Mouse (Mus musculus) spleen, postnatal 4 days (tissue): ENCODE measurements around the gene U2af1.
A peak's percentile ranks its signal among the peaks of the same experiment; 100 is the strongest.

Source experiments
- DNase-seq, 2 experiments: peaks; one replicate each; pipeline ENCODE4 v3.0.0; 2022; ENCODE audit warnings: low spot score in 2 of 2

The U2af1 gene

GRCm38 (mm10) chr17:31660661-31661250 is 2.1 kb upstream of the U2af1 start:
- no peak for DNase-seq

GRCm38 (mm10) chr17:31658136-31658467 is 590 bp downstream of the U2af1 start:
- no peak for DNase-seq

GRCm38 (mm10) chr17:31657141-31657983 is 1.3 kb downstream of the U2af1 start:
- no peak for DNase-seq

- DNase-seq: no peak
Measured at GRCm38 (mm10) chr17:31656682-31657081, 2.0 kb downstream of the U2af1 start.

GRCm38 (mm10) chr17:31655366-31655765 is 3.3 kb downstream of the U2af1 start:
- DNase-seq: no peak

- no peak for DNase-seq
Measured at GRCm38 (mm10) chr17:31653277-31653676, 5.4 kb downstream of the U2af1 start.

GRCm38 (mm10) chr17:31652152-31652551 is 6.5 kb downstream of the U2af1 start:
- DNase-seq: no peak

GRCm38 (mm10) chr17:31646199-31647002 is 12.3 kb downstream of the U2af1 start:
- DNase-seq: no peak

- DNase-seq: no peak
Measured at GRCm38 (mm10) chr17:31642913-31643312, 15.8 kb downstream of the U2af1 start.

- DNase-seq: no peak
Measured at GRCm38 (mm10) chr17:31642331-31642730, 16.4 kb downstream of the U2af1 start.

- no peak for DNase-seq
Measured at GRCm38 (mm10) chr17:31639651-31640050, 19.0 kb downstream of the U2af1 start.

GRCm38 (mm10) chr17:31637866-31638570 is 20.7 kb downstream of the U2af1 start:
- no peak for DNase-seq

GRCm38 (mm10) chr17:31636942-31637811 is 21.5 kb downstream of the U2af1 start, which contains the start of gene Cbs:
TSS of gene Cbs (minus strand) at chr17:31637238.
- peak; percentile 49 to 76 for DNase-seq

GRCm38 (mm10) chr17:31636277-31636941 is 22.3 kb downstream of the U2af1 start:
- DNase-seq: no peak

- DNase-seq: no peak
Measured at GRCm38 (mm10) chr17:31635781-31636180, 22.9 kb downstream of the U2af1 start.

GRCm38 (mm10) chr17:31634896-31635295 is 23.8 kb downstream of the U2af1 start:
- no peak for DNase-seq

- DNase-seq: no peak
Measured at GRCm38 (mm10) chr17:31633007-31633406, 25.7 kb downstream of the U2af1 start.

- DNase-seq: no peak
Measured at GRCm38 (mm10) chr17:31631081-31631800, 27.5 kb downstream of the U2af1 start.

GRCm38 (mm10) chr17:31627961-31628360 is 30.7 kb downstream of the U2af1 start:
- no peak for DNase-seq

GRCm38 (mm10) chr17:31623101-31623500 is 35.6 kb downstream of the U2af1 start:
- no peak for DNase-seq
